Mouse (Mus musculus) common myeloid progenitor, adult 5-6 weeks (primary cell): Measurements from ENCODE around the gene Hsd3b7. TPM values are rescaled to one million over a fixed set of nuclear protein-coding genes. Genes with fewer than 3 reads are reported as not detected.

Source experiments
- ATAC-seq: replicated peaks from 2 replicates; pipeline ENCODE4 v1.8.0; 2016; ENCODE audit warnings: low read depth, mild to moderate bottlenecking, moderate TSS enrichment, inconsistent platforms; ENCODE audit not compliant: poor library complexity, severe bottlenecking
- total RNA-seq: library from RNA; stranded (forward); fragments of 200-1000, 187-1606 nt; gene quantifications from 2 replicates; pipeline ENCODE4 v1.2.3, GENCODE M21; 2017

The Hsd3b7 gene
- total RNA-seq, 1 experiment from 2014 or later = 52.3 TPM

DNA sequence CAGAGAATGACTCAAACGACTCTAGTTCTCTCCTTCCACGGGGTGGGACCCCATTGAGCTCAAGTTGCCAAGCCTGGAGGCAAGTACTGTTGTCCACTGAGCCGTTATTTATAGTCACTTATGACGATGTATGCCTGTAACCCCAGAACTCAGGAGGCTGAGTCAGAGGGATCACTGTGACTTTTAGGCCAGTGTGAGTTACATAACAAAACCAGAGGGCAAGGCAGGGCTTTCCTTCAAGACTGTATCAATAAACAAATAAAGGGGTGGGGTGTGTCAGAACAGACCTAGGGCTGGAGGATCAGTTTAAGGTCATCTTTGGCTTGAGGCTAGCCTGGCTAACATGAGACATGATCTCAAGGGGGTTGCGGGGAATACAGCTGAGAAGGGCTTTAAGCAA lies 50.5 kb downstream of the Hsd3b7 start:
- no peak for ATAC-seq

Other genes with a start within 250 kb of the Hsd3b7 start
- 2.8 and 5.9 TPM in 2 replicates for gene Tmem265, start 239.2 kb upstream of the Hsd3b7 start, total RNA-seq
- 18.3 and 31.8 TPM in 2 replicates for gene Phkg2, start 227.3 kb upstream of the Hsd3b7 start, total RNA-seq
- gene Ccdc189, start 212.0 kb upstream of the Hsd3b7 start, total RNA-seq = 0.68 and 1.1 TPM in 2 replicates
- 55.9 and 57.4 TPM in 2 replicates for gene Rnf40, start 211.8 kb upstream of the Hsd3b7 start, total RNA-seq
- gene Zfp629, start 184.8 kb upstream of the Hsd3b7 start, total RNA-seq = 12.9 and 39.4 TPM in 2 replicates
- 54.4 and 68.0 TPM in 2 replicates for gene Bcl7c, start 91.7 kb upstream of the Hsd3b7 start, total RNA-seq
- gene Ctf1, start 87.9 kb upstream of the Hsd3b7 start, total RNA-seq = 0.14 TPM in 1 of 2 replicates, not detected in the other
- not detected in 2 replicates for gene Ctf2, start 68.4 kb upstream of the Hsd3b7 start, total RNA-seq
- 14.6 and 21.4 TPM in 2 replicates for gene Fbxl19, start 56.1 kb upstream of the Hsd3b7 start, total RNA-seq
- gene Orai3, start 30.8 kb upstream of the Hsd3b7 start, total RNA-seq = 24.5 and 40.6 TPM in 2 replicates
- 15.1 and 16.6 TPM in 2 replicates for gene Setd1a, start 23.9 kb upstream of the Hsd3b7 start, total RNA-seq
- gene Gm49388, start 15.0 kb upstream of the Hsd3b7 start, total RNA-seq = 1.4 TPM in 1 of 2 replicates, not detected in the other
- gene Stx4a, start 23.7 kb downstream of the Hsd3b7 start, total RNA-seq = 47.6 and 56.9 TPM in 2 replicates
- 0.64 TPM in 1 of 2 replicates, not detected in the other for gene Stx1b, start 23.9 kb downstream of the Hsd3b7 start, total RNA-seq
- 47.1 and 50.4 TPM in 2 replicates for gene Zfp646, start 75.6 kb downstream of the Hsd3b7 start, total RNA-seq
- gene Zfp668, start 76.2 kb downstream of the Hsd3b7 start, total RNA-seq = 3.2 and 10.5 TPM in 2 replicates
- 0.27 TPM in 1 of 2 replicates, not detected in the other for gene Prss53, start 90.4 kb downstream of the Hsd3b7 start, total RNA-seq
- not detected in 2 replicates for gene Gm21974, start 94.8 kb downstream of the Hsd3b7 start, total RNA-seq
- gene Vkorc1, start 95.0 kb downstream of the Hsd3b7 start, total RNA-seq = 27.6 and 34.0 TPM in 2 replicates
- gene Bckdk, start 103.5 kb downstream of the Hsd3b7 start, total RNA-seq = 40.9 and 47.1 TPM in 2 replicates
- 30.0 and 36.0 TPM in 2 replicates for gene Kat8, start 111.9 kb downstream of the Hsd3b7 start, total RNA-seq
- not detected in 2 replicates for gene Prss8, start 129.5 kb downstream of the Hsd3b7 start, total RNA-seq
- 2.4 and 4.3 TPM in 2 replicates for gene Prss36, start 146.1 kb downstream of the Hsd3b7 start, total RNA-seq
- gene Fus, start 166.9 kb downstream of the Hsd3b7 start, total RNA-seq = 79.4 and 108 TPM in 2 replicates
- 19.8 and 27.3 TPM in 2 replicates for gene Pycard, start 193.3 kb downstream of the Hsd3b7 start, total RNA-seq
- not detected in 2 replicates for gene Trim72, start 203.3 kb downstream of the Hsd3b7 start, total RNA-seq